Mouse (Mus musculus): Measurements from ENCODE around the gene Psmd5.
"Not testable (repeated sequence)": the region's sequence is repeated elsewhere in the genome, so short reads cannot be mapped to it uniquely, and the experiment has no call there.

Psmd5 gene

GRCm38 (mm10) chr2:34896821-34897460, 22.2 kb upstream of the Psmd5 start:
- DNase-seq (ENCODE audit: extremely low read depth, insufficient read length, low spot score): no peak

GRCm38 (mm10) chr2:34895503-34896113, 20.8 kb upstream of the Psmd5 start:
- no peak for DNase-seq (ENCODE audit: extremely low read depth, insufficient read length, low spot score)

GRCm38 (mm10) chr2:34893950-34894349, 19.2 kb upstream of the Psmd5 start:
- no peak for DNase-seq (ENCODE audit: extremely low read depth, insufficient read length, low spot score)

DNA sequence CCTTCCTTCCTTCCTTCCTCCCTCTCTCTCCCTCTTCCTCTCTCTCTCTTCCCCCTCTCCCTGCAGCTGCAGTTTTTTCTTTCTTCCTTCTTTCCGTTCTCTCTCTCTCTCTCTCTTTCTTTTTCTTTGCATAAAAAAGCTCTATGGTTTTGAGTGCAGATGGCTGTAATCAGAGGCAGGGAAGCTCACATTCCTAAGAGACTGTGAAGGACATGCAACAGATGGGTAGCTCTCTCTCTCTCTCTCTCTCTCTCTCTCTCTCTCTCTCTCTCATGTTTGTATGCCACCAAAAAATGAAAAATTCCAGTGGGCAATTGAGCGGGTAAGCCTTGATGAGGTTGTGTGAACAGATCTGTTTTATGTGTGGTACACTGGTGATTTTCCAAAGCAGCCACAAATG, 9.4 kb upstream of the Psmd5 start:
- DNase-seq (ENCODE audit: extremely low read depth, insufficient read length, low spot score): no peak

DNA sequence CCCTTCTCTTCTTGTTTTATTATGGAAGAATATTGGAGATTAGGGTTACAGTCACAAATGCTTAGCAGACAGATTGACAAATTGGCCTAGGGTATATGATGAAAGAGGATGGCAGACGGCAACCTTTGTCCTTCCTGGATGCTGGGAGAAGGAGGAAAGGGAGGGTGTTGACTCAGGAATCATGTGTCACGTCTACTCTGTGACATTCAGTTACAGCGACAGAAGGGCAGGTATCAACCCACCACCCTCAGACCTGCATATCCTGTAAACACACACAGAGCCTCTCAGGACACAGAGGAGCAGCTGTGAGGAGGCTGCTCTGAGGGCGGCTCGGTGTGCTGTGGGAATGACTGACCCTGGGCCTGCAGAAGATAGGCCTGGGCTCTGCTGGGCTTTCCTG, 8.4 kb upstream of the Psmd5 start:
- no peak for DNase-seq (ENCODE audit: extremely low read depth, insufficient read length, low spot score)

GRCm38 (mm10) chr2:34882757-34883156, 8.0 kb upstream of the Psmd5 start:
- DNase-seq (ENCODE audit: extremely low read depth, insufficient read length, low spot score): no peak

- DNase-seq (ENCODE audit: extremely low read depth, insufficient read length, low spot score): no peak
These were observed 5.3 kb upstream of the Psmd5 start for GRCm38 (mm10) chr2:34880054-34880453.

GRCm38 (mm10) chr2:34874271-34874670, 497 bp downstream of the Psmd5 start, which contains the start of gene Cutal:
Gene Cutal (plus strand): TSS chr2:34874396.
- DNase-seq (ENCODE audit: extremely low read depth, insufficient read length, low spot score): no peak

GRCm38 (mm10) chr2:34870520-34871474, 4.0 kb downstream of the Psmd5 start:
- peak; percentile 96 for DNase-seq (ENCODE audit: extremely low read depth, insufficient read length, low spot score)

- DNase-seq (ENCODE audit: extremely low read depth, insufficient read length, low spot score): peak; percentile 63
These were observed 5.1 kb downstream of the Psmd5 start for GRCm38 (mm10) chr2:34869680-34870079.

DNA sequence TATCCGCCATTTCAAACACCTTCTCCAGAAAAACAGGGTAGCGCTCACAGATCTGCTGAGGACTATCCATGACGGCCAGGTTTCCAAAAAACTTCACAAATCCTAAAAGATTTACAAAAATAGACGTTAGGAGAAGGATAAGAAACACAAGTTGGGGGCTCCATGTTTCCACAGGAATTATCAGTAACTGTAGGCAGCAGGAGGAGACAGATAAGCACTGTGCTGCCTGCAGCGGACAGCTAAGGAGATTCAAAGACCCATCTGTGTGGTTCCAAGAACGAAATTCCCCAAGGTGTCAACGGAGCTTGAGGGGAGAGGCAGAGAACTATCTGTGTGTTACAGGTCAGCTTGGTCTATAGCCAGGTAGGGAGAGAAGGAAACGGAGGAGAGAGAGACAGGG, 17.0 kb downstream of the Psmd5 start:
- DNase-seq (ENCODE audit: extremely low read depth, insufficient read length, low spot score): no peak

GRCm38 (mm10) chr2:34855265-34855664, 19.5 kb downstream of the Psmd5 start:
- no peak for DNase-seq (ENCODE audit: extremely low read depth, insufficient read length, low spot score)

- DNase-seq (ENCODE audit: extremely low read depth, insufficient read length, low spot score): no peak
These were observed 27.1 kb downstream of the Psmd5 start for GRCm38 (mm10) chr2:34847702-34848101.

- peak; percentile 55 for DNase-seq (ENCODE audit: extremely low read depth, insufficient read length, low spot score)
These were observed 31.4 kb downstream of the Psmd5 start for GRCm38 (mm10) chr2:34843211-34843939.

GRCm38 (mm10) chr2:34841706-34842105, 33.1 kb downstream of the Psmd5 start:
- no peak for DNase-seq (ENCODE audit: extremely low read depth, insufficient read length, low spot score)

- not testable (repeated sequence) for DNase-seq (ENCODE audit: extremely low read depth, insufficient read length, low spot score)
These were observed 34.6 kb downstream of the Psmd5 start for GRCm38 (mm10) chr2:34840143-34840542.

DNA sequence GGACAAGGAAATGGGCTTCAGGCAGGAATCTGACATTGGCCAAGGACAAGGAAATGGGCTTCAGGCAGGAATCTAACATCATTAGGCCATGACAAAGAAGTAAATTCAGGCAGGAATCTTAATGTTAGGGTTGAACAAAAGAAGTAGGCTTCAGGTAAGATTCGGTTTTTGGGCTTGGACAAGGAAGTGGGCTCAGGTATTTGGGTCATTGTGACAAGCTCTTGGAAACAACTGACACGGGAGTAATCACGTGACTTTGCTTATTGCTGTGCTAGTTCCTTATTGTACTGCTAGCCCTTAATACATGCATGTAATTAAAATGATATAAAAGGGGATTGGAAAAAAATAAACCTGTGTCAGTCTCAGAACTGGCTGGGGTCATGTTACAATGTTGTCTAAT, 39.1 kb downstream of the Psmd5 start:
- no peak for DNase-seq (ENCODE audit: extremely low read depth, insufficient read length, low spot score)

GRCm38 (mm10) chr2:34833624-34834023, 41.1 kb downstream of the Psmd5 start:
- no peak for DNase-seq (ENCODE audit: extremely low read depth, insufficient read length, low spot score)

GRCm38 (mm10) chr2:34832766-34833457, 41.9 kb downstream of the Psmd5 start, which contains the start of gene Gm34653:
Gene Gm34653 (plus strand): TSS chr2:34833007.
- DNase-seq (ENCODE audit: extremely low read depth, insufficient read length, low spot score): not testable (repeated sequence)

GRCm38 (mm10) chr2:34830066-34830465, 44.7 kb downstream of the Psmd5 start:
- DNase-seq (ENCODE audit: extremely low read depth, insufficient read length, low spot score): not testable (repeated sequence)

All from 3134 (cell line).